Mouse (Mus musculus) hindbrain, embryonic 12.5 days (tissue): Measurements from ENCODE around the gene Cd207. TPM values are rescaled to one million over a fixed set of nuclear protein-coding genes. Genes with fewer than 3 reads are reported as not detected.
"Not testable (repeated sequence)": the region's sequence is repeated elsewhere in the genome, so short reads cannot be mapped to it uniquely, and the experiment has no call there.

Experiments used
- ATAC-seq: fragments of 200-750 bp; cut with Nextera tagmentation; 2 replicates; pipeline ENCODE4 v1.8.0; 2017; ENCODE audit warnings: moderate TSS enrichment; ENCODE audit not compliant: low FRiP score
- H3K27ac ChIP-seq: fragments of 300-500 bp; sonication (generic); 2 replicates; pipeline ENCODE4 v1.5.1; 2016; ENCODE audit warnings: mild to moderate bottlenecking
- H3K27me3 ChIP-seq: fragments of 300-500 bp; sonication (generic); 2 replicates; pipeline ENCODE4 v1.6.1; 2016; ENCODE audit warnings: mild to moderate bottlenecking
- H3K36me3 ChIP-seq: fragments of 300-500 bp; sonication (generic); 2 replicates; pipeline ENCODE4 v1.6.1; 2016; ENCODE audit warnings: mild to moderate bottlenecking
- H3K4me1 ChIP-seq: fragments of 300-500 bp; sonication (generic); 2 replicates; pipeline ENCODE4 v1.6.1; 2016
- H3K4me2 ChIP-seq: fragments of 300-500 bp; sonication (generic); replicated peaks from 2 replicates; pipeline ENCODE4 v1.6.1; 2016; ENCODE audit warnings: mild to moderate bottlenecking
- H3K4me3 ChIP-seq: fragments of 300-500 bp; sonication (generic); 2 replicates; pipeline ENCODE4 v1.5.1; 2016; ENCODE audit warnings: mild to moderate bottlenecking
- H3K9ac ChIP-seq: fragments of 300-500 bp; sonication (generic); 2 replicates; pipeline ENCODE4 v1.6.1; 2016; ENCODE audit warnings: mild to moderate bottlenecking, moderate library complexity
- H3K9me3 ChIP-seq: fragments of 300-500 bp; sonication (generic); replicated peaks from 2 replicates; pipeline ENCODE4 v1.6.1; 2016; ENCODE audit warnings: mild to moderate bottlenecking
- WGBS: fragments of 180-500 bp; shearing (Covaris S2); methylation state at CpG from one replicate; pipeline ENCODE4 v1.1.7; 2016; 5-methylcytosine and 5-hydroxymethylcytosine counted together
- polyA plus RNA-seq: library from polyadenylated mRNA; unstranded; fragments of >200 nt; fragmentation: Nextera tagmentation; extraction: Ambion mirVana; gene quantifications from 2 replicates; pipeline ENCODE4 v1.2.1, GENCODE M21; 2016

Cd207 gene
- polyA plus RNA-seq, 1 experiment from 2014 or later, result not detected

DNA sequence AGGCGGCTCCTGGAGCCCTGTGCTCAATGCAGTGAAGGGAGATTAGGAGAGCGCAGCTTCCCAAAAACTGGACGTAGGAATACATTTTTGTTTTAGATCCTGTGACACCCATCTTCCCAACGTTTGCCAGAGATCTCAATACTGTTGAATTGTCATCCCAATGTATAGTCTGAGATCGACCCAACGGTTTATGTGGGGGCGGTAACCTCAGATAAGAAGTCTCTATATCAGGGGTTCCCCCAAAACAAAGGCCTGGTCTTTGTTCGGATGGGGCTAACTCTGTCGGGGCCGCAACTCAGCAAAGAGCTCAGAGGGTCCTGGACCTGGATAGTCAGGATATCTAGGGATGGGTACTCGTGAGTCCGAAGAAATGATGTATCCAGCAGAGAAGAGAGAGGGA is 15.3 kb upstream of the Cd207 start:
- H3K36me3 ChIP-seq, result no peaks in the 10 kb centered on the region
- no peak for ATAC-seq
- no peak overlapping the region for H3K4me3 ChIP-seq
- H3K9ac ChIP-seq, result no peak overlapping the region
- no peak overlapping the region for H3K4me2 ChIP-seq
- H3K9me3 ChIP-seq, result no peaks in the 10 kb centered on the region
- peaks cover 93% of the 10 kb centered on the region for H3K27me3 ChIP-seq
- WGBS, result 2% methylated on average over 12 of the region's 12 CpGs
- no peaks in the 10 kb centered on the region for H3K4me1 ChIP-seq
- no peak overlapping the region for H3K27ac ChIP-seq

DNA sequence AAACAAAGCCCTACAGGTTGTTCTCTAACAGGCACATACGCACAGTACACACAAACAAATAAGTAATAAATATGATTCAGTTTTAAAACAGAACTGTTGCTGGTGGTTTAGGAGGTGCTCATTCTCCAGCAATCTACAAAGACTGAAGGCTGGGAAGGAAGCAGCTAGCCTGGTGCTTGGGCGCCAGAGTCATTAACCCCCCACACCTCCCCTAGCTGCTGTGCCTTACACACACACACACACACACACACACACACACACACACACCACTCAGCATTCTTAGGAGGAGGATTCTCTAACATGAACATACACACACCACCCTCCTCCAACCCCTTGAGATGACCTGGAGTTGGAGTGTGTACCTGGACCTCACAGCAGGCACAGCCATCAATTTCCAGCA is 13.3 kb upstream of the Cd207 start:
- H3K4me1 ChIP-seq, result no peaks in the 10 kb centered on the region
- no peak overlapping the region for H3K4me3 ChIP-seq
- H3K36me3 ChIP-seq, result no peaks in the 10 kb centered on the region
- no peak for ATAC-seq
- H3K9me3 ChIP-seq, result no peaks in the 10 kb centered on the region
- no peak overlapping the region for H3K9ac ChIP-seq
- H3K4me2 ChIP-seq, result no peak overlapping the region
- WGBS, result 53% methylated on average over 2 of the region's 2 CpGs
- H3K27ac ChIP-seq, result no peak overlapping the region
- peaks cover 82% of the 10 kb centered on the region for H3K27me3 ChIP-seq

DNA sequence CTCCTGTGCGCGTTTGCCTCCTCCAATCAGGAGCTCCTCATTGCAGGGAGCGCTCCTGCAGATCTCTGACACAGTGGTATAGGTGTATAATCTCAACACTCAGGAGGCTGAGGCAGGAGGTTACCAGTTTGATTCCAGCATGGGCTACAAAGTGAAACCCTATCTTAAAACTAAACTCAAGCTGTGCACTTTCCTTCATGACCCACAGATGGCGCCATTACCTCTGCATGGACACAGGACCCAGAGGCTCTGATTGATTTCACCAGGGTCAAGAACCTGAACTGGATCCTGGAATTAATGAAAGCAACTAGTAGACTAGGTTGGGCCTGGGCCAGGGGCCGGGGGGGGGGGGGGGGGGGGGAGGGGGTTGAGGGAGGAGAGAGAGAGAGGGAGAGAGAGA is 12.6 kb upstream of the Cd207 start:
- Histone ChIP-seq H3K4me2 (no peak overlapping the region), H3K36me3 (no peaks in the 10 kb centered on the region), H3K9me3 (no peaks in the 10 kb centered on the region), H3K4me3 (no peak overlapping the region), H3K27me3 (peaks cover 82% of the 10 kb centered on the region), H3K9ac (no peak overlapping the region), H3K4me1 (no peaks in the 10 kb centered on the region), H3K27ac (no peak overlapping the region)
- WGBS, result 32% methylated on average over 4 of the region's 5 CpGs
- ATAC-seq, result no peak

DNA sequence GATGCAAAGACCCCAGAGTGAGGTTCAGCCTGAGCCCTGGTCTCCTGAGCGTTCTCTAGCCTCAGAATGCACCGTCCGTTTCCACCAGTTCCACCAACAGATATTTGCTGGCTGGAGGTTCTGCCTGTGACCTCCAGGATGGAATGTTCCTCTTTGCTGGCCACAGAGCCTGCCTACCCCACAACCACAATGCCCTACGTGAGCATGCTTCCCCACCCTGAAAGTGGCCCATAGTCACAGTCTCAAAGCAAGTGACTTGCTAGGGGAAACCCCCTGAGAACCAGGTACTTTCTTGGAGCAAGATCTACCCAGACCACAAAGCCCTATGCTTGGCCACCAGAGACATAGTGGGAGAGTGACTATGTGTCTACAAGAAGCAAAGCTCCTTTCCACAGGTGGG is 11.7 kb upstream of the Cd207 start:
- H3K36me3 ChIP-seq, result no peaks in the 10 kb centered on the region
- peaks cover 80% of the 10 kb centered on the region for H3K27me3 ChIP-seq
- no peak overlapping the region for H3K27ac ChIP-seq
- H3K4me1 ChIP-seq, result no peaks in the 10 kb centered on the region
- no peak overlapping the region for H3K9ac ChIP-seq
- 73% methylated on average over 4 of the region's 4 CpGs for WGBS
- H3K4me2 ChIP-seq, result no peak overlapping the region
- no peak for ATAC-seq
- no peak overlapping the region for H3K4me3 ChIP-seq
- H3K9me3 ChIP-seq, result no peaks in the 10 kb centered on the region

DNA sequence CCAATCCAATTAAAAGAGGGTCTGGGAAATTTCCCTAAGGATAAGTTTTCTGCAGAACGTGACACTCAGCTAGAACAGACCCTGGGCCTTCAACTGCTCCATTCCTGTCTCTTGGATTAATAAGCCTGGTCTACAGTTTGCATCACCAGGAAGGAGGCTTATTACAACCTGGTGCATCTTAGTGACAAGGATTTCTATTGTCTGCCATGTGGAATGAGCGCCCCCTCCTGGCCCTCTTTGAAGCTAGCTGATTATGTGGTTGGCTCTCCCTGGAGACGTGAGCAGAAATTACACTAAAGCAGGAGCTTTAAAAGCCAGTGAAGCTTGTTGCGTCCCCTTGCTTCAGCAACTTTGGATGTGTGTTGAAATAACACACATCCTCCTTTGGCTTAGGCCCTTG is 4.3 kb downstream of the Cd207 start:
- peaks cover 5% of the 10 kb centered on the region for H3K27me3 ChIP-seq
- no peak overlapping the region for H3K4me3 ChIP-seq
- H3K4me1 ChIP-seq, result no peaks in the 10 kb centered on the region
- no peak overlapping the region for H3K9ac ChIP-seq
- H3K27ac ChIP-seq, result no peak overlapping the region
- H3K36me3 ChIP-seq, result no peaks in the 10 kb centered on the region
- H3K9me3 ChIP-seq, result no peaks in the 10 kb centered on the region
- H3K4me2 ChIP-seq, result no peak overlapping the region
- 6% methylated on average over 4 of the region's 4 CpGs for WGBS
- ATAC-seq, result no peak

DNA sequence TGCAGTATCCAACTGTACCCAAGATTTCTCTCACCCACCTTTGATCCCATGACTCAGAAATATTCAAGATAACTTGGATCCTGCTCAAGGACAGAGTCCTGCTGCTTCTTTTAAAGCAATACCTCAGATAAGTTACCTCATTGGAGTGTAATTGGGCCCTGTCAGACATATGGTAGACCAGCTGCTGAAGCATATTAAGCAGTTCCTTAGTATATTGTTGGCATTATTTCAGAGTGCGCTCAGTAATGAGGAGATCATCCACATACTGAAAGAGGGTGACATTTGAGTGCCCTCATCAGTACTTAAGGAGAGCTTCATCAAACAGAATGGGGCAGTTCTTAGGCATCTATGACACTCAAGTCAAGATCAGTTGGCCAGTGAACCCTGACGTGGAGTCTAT is 12.6 kb downstream of the Cd207 start:
- H3K9me3 ChIP-seq, result no peaks in the 10 kb centered on the region
- no peak overlapping the region for H3K4me3 ChIP-seq
- WGBS, result 89% methylated on average over 2 of the region's 2 CpGs
- H3K4me2 ChIP-seq, result no peak overlapping the region
- no peaks in the 10 kb centered on the region for H3K36me3 ChIP-seq
- no peaks in the 10 kb centered on the region for H3K4me1 ChIP-seq
- H3K27ac ChIP-seq, result no peak overlapping the region
- no peaks in the 10 kb centered on the region for H3K27me3 ChIP-seq
- ATAC-seq, result no peak
- no peak overlapping the region for H3K9ac ChIP-seq

DNA sequence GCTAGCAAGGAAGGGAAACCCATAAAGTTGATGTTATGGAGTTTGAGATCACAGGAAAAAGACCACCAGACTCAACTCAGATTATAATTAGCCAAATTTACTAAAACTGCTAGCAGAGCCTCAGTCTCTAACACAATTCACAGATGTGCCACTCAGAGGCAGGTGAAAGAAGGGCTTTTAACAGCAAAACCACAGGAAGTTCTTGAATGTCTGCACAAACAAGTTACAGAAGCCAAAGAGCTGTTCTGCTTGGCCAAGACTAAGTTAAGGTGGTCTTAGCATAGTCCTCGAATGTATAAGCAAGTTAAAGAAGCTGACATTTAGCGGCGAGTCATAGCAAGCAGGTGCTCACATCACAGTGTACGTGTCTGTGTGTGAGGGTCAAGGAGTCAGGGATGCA is 16.8 kb downstream of the Cd207 start:
- no peaks in the 10 kb centered on the region for H3K4me1 ChIP-seq
- WGBS, result 79% methylated on average over 4 of the region's 4 CpGs
- no peak overlapping the region for H3K4me2 ChIP-seq
- H3K4me3 ChIP-seq, result no peak overlapping the region
- no peaks in the 10 kb centered on the region for H3K27me3 ChIP-seq
- no peaks in the 10 kb centered on the region for H3K9me3 ChIP-seq
- H3K27ac ChIP-seq, result no peak overlapping the region
- ATAC-seq, result no peak
- H3K9ac ChIP-seq, result no peak overlapping the region
- H3K36me3 ChIP-seq, result no peaks in the 10 kb centered on the region

DNA sequence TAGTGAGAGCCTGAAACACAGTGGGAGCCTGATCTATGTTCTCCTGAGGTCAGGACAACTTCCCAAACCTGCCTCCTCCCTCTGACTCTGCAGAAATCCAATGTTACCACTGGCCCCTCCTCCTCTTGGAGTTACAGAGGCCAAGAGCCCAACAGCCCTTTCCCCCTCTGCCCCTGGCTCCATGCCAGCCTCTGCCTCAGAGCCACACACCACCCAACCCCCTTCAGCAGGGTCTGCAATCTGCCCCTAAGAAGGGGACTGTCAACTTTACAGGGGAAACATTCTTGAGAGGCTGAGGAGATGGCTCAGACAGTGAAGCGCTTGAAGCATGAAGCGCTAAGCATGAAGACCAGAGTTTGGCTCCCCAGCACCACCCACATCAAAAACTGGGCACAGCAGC is 21.6 kb downstream of the Cd207 start, which contains the start of gene Clec4f:
Clec4f (minus strand) TSS at position 101 of the 400 bp plus-strand sequence.
- Histone ChIP-seq H3K9me3 (no peaks in the 10 kb centered on the region), H3K4me2 (no peak within 1 kb of the TSS), H3K27ac (no peak within 1 kb of the TSS), H3K4me3 (no peak within 1 kb of the TSS), H3K36me3 (no peaks in the 10 kb centered on the region), H3K4me1 (no peaks in the 10 kb centered on the region), H3K27me3 (no peaks in the 10 kb centered on the region), H3K9ac (no peak within 1 kb of the TSS)
- ATAC-seq, result no peak
- 90% methylated on average over 2 of the region's 2 CpGs for WGBS

DNA sequence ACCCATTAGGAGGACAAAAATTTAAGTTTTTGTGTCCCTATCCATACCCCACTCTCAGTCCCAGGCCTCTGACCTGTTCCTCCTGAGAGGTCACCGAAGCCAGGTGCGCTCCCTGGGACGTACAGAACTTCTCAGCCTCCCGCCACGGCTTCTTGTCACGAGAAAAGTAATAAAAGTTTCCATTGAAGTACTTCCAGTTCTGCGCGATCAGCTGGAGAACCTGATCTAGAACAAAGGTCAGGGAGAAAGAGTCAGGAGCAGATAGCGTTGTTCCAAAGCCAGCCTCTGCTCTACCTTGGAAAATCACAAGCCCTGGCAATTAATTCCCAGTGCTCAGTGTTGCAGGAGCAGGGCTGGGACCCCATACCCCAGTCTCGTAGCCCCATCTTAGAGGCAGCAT is 30.9 kb downstream of the Cd207 start:
- H3K27ac ChIP-seq, result no peak overlapping the region
- no peak overlapping the region for H3K9ac ChIP-seq
- H3K4me3 ChIP-seq, result no peak overlapping the region
- H3K4me2 ChIP-seq, result no peak overlapping the region
- no peaks in the 10 kb centered on the region for H3K4me1 ChIP-seq
- H3K36me3 ChIP-seq, result no peaks in the 10 kb centered on the region
- H3K27me3 ChIP-seq, result no peaks in the 10 kb centered on the region
- no peak for ATAC-seq
- no peaks in the 10 kb centered on the region for H3K9me3 ChIP-seq
- 95% methylated on average over 10 of the region's 10 CpGs for WGBS

DNA sequence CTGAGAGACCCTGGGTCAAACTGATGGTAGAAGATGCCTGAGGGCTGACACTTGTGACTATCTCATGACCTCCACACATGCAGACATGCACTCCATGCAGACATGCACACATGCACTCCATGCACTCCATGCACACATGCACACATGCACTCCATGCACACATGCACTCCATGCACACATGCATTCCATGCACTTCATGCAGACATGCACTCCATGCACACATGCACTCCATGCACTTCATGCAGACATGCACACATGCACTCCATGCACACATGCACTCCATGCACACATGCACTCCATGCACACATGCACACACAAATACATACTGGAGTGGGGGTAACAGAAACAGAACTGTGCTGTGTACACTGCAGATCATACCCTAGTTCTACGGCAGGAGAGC is 42.3 kb downstream of the Cd207 start:
- WGBS, result 86% methylated on average over 1 of the region's 1 CpGs
- Histone ChIP-seq H3K4me3 (no peak overlapping the region), H3K27ac (no peak overlapping the region), H3K9ac (no peak overlapping the region), H3K9me3 (no peaks in the 10 kb centered on the region), H3K27me3 (no peaks in the 10 kb centered on the region), H3K4me1 (no peaks in the 10 kb centered on the region), H3K4me2 (no peak overlapping the region), H3K36me3 (no peaks in the 10 kb centered on the region)
- no peak for ATAC-seq

DNA sequence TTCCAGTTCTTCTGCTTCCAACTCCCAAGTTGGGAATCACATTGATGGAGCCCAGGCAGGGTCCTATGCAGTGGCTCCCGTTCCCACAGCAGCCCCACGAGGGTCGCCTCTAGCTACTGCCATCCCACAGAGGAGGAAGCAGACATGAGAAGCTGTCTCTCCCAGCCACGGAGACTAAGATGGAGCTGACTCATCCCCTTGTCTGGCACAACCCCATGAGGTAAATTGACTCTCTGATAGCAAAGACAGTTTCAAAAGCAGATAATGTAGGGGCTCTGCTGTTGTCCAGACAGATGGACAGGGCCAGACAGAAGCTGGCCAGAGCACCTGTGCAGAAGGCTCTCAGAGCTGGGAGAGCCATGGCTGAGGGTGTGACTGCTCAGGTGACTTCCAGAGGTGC is 43.0 kb downstream of the Cd207 start:
- H3K4me1 ChIP-seq, H3K27me3 ChIP-seq, ATAC-seq, H3K36me3 ChIP-seq, H3K4me3 ChIP-seq, H3K4me2 ChIP-seq, H3K9ac ChIP-seq, H3K9me3 ChIP-seq, H3K27ac ChIP-seq: not testable (repeated sequence)
- WGBS, result 89% methylated on average over 4 of the region's 4 CpGs

DNA sequence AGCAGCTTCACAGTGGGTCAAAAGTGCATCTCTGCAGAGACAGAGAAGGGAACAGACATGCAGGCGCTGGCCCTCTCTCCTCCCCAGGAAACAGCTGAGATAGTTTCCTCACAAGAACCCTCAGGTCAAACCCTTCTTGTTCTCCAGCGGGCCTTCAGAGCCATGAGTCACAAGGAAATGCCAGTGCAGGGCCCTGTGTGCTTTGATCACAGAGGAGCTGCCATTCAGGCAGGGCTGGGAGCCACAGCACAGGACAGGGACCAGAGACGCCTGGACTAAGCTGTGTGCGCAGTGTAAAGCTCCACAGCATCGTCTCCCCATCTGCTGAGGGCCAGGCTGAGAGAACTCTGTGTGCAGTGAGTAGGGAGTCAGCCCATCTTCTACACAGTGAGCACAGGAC is 43.6 kb downstream of the Cd207 start:
- H3K36me3 ChIP-seq, H3K4me1 ChIP-seq, H3K4me2 ChIP-seq, H3K9me3 ChIP-seq, H3K9ac ChIP-seq, H3K27me3 ChIP-seq, H3K4me3 ChIP-seq, ATAC-seq, H3K27ac ChIP-seq: not testable (repeated sequence)
- WGBS, result 56% methylated on average over 5 of the region's 5 CpGs

DNA sequence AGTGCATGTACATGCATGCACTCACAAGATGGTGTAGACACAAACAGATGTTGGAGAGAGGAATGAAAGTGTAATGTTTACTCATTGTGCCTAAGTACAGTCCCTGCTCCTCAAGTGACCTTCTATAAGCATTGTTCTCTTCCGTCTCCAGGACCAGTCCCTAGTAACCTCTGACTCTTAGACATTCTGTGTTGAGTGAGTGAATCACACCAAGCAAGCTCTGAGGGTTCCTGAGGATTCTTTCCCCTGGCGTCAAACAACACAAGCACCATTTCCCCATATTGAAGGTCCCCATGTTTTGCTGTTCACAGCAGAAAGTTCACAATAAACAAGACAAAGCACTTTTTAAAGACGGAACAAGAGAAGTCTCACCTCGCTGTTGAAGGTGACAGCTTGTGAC is 45.8 kb downstream of the Cd207 start:
- Histone ChIP-seq H3K4me2 (no peak overlapping the region), H3K9me3 (no peaks in the 10 kb centered on the region), H3K9ac (no peak overlapping the region), H3K4me3 (no peak overlapping the region), H3K27me3 (no peaks in the 10 kb centered on the region), H3K27ac (no peak overlapping the region), H3K4me1 (no peaks in the 10 kb centered on the region), H3K36me3 (no peaks in the 10 kb centered on the region)
- ATAC-seq, result no peak
- WGBS, result 80% methylated on average over 4 of the region's 4 CpGs

DNA sequence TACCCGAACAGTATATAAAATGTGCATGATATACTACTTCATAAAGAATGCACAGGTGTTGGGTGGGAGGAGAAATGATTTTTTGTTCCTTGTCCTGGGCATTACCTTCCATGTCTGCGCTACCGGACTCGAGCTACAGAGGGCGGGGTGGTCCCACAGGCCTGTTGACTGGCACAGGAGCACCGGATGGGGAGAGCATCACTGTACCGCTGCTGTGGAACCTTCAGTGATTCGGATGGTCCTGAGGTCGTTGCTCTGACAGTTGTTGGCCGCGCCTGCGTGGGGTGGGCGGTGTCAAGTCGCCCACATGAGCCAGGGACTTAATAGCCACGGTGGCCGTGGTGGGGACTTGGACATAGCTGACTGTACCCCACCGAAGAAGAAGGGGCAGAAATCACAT is 50.9 kb downstream of the Cd207 start:
- 76% methylated on average over 17 of the region's 17 CpGs for WGBS
- no peak overlapping the region for H3K9ac ChIP-seq
- no peak overlapping the region for H3K4me3 ChIP-seq
- H3K4me1 ChIP-seq, result no peaks in the 10 kb centered on the region
- no peak overlapping the region for H3K27ac ChIP-seq
- no peaks in the 10 kb centered on the region for H3K27me3 ChIP-seq
- no peak for ATAC-seq
- no peaks in the 10 kb centered on the region for H3K9me3 ChIP-seq
- no peaks in the 10 kb centered on the region for H3K36me3 ChIP-seq
- H3K4me2 ChIP-seq, result no peak overlapping the region
